Mouse (Mus musculus) heart, embryonic 11.5 days (tissue): Measurements from ENCODE around the gene Tbx21. TPM values are rescaled to one million over a fixed set of nuclear protein-coding genes. Genes with fewer than 3 reads are reported as not detected.

Experiments
- ATAC-seq: fragments of 200-750 bp; cut with Nextera tagmentation; replicated peaks from 2 replicates; pipeline ENCODE4 v1.8.0; 2017; ENCODE audit warnings: moderate library complexity; ENCODE audit not compliant: insufficient number of reproducible peaks, low FRiP score, low TSS enrichment
- H3K27ac ChIP-seq: fragments of 300-500 bp; sonication (generic); 2 replicates; pipeline ENCODE4 v1.5.1; 2014; ENCODE audit warnings: mild to moderate bottlenecking, low read depth, low read length
- H3K27me3 ChIP-seq: fragments of 300-500 bp; sonication (generic); 2 replicates; pipeline ENCODE4 v1.6.1; 2014; ENCODE audit warnings: mild to moderate bottlenecking, low read length, mixed read lengths; ENCODE audit not compliant: control insufficient read depth, insufficient read depth
- H3K36me3 ChIP-seq: fragments of 300-500 bp; sonication (generic); 2 replicates; pipeline ENCODE4 v1.6.1; 2014; ENCODE audit warnings: mild to moderate bottlenecking, low read length, moderate library complexity, mixed read lengths; ENCODE audit not compliant: control insufficient read depth, insufficient read depth
- H3K4me1 ChIP-seq: fragments of 300-500 bp; sonication (generic); 2 replicates; pipeline ENCODE4 v1.6.1; 2014; ENCODE audit warnings: low read length; ENCODE audit not compliant: control insufficient read depth, insufficient read depth
- H3K4me2 ChIP-seq: fragments of 300-500 bp; sonication (generic); 2 replicates; pipeline ENCODE4 v1.6.1; 2014; ENCODE audit warnings: mild to moderate bottlenecking, moderate library complexity
- H3K4me3 ChIP-seq: fragments of 300-500 bp; sonication (generic); 2 replicates; pipeline ENCODE4 v1.5.1; 2014; ENCODE audit warnings: low read depth, low read length
- H3K9ac ChIP-seq: fragments of 300-500 bp; sonication (generic); 2 replicates; pipeline ENCODE4 v1.6.1; 2014; ENCODE audit warnings: mild to moderate bottlenecking, low read depth, low read length, moderate library complexity
- H3K9me3 ChIP-seq: fragments of 300-500 bp; sonication (generic); replicated peaks from 2 replicates; pipeline ENCODE4 v1.6.1; 2016; ENCODE audit warnings: low read length; ENCODE audit not compliant: control insufficient read depth
- WGBS: fragments of 180-500 bp; shearing (Covaris S2); extraction: QIAGEN DNeasy Blood & Tissue Kit; methylation state at CpG from one replicate; pipeline ENCODE4 v1.1.7; 2014; ENCODE audit not compliant: insufficient replicate concordance; 5-methylcytosine and 5-hydroxymethylcytosine counted together
- microRNA-seq: library from miRNA; unstranded; fragments of <30 nt; microRNA quantifications from one replicate; pipeline ENCODE4, GENCODE M21; 2016; ENCODE audit warnings: borderline number of aligned reads
- polyA plus RNA-seq: library from polyadenylated mRNA; unstranded; fragments of >200 nt; fragmentation: Nextera tagmentation; extraction: Ambion mirVana; gene quantifications from 2 replicates; pipeline ENCODE4 v1.2.1, GENCODE M21; 2014

The Tbx21 gene
- polyA plus RNA-seq, 1 experiment from 2014 or later: not detected

DNA sequence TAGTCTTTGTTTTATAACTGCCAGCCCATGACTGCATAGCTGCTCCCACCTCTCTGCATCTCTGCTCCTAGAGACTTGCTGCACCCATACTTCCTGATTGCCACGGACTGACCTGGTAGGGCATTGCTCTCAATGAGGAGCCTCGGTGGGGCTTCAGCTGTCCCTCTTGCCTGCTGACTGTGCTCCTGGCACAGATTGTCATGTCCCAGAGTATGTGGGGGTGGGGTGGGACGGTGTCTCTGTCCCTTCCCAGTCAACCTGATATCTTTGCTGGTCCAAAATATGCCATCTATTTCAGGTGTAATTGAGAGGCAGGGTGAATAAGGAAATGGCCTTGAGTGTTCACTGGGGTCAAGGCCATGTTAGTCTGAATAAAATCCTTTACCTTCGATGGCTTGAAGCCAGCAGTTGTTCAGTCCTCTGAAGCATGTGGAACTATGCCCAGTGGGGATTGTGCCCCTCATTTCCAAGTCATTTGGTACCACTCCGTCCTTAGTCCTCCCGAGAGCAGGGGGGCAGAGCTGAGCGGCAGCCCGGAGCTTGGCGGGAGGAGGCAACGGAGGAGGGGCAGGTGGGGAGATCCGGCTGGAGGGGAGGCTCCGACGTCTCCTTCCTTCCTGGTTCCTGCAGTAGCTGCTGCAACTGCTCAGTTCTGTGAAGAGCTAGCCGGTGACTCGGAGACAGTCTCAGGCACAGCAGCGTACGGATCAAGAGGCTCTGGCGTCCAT lies 64.8 kb downstream of the Tbx21 start, which contains the start of gene Osbpl7:
TSS of gene Osbpl7 (plus strand) at position 413 of the 728 bp plus-strand sequence.
- H3K4me3 ChIP-seq: peak within 1 kb of the TSS; percentile 70
- H3K9ac ChIP-seq: peak within 1 kb of the TSS; percentile 80
- peak within 1 kb of the TSS; percentile 95 for H3K4me2 ChIP-seq
- no peak within 1 kb of the TSS for H3K27ac ChIP-seq
- no peaks in the 10 kb centered on the region for H3K9me3 ChIP-seq
- peaks cover 8% of the 10 kb centered on the region for H3K36me3 ChIP-seq
- H3K27me3 ChIP-seq: no peaks in the 10 kb centered on the region
- 7% methylated on average over 18 of the region's 18 CpGs for WGBS
- peaks cover 14% of the 10 kb centered on the region for H3K4me1 ChIP-seq
- peak; percentile 65; the same call in 1 of the 2 replicates for ATAC-seq

DNA sequence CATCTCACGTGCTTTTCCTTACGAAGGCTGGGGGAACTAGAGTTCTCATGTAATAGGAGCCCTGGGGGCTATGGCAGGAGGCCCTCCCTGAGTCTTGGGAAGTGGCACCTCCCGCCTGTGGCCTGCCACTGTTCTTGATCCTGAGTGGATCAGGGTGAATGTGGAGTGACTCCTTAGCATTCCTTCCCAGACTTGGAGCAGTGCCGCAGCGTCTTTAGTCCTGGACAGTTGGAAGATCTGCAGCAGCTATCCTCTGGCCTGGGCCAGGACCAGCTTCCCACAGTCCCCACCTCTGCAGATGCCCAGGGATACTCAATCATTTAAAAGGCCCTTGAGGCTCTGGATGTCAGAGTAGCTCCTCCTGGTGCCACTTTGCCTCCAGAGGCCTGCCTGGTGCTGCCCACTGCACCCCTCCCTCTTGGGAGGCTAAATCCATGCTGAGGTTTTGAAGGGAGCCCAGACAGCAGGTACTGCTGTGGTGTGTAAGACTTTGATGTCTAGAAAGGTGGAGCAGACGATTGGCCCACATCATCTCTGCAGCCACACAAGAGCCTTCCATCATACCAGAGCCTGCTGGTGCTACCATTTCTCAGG lies 65.5 kb downstream of the Tbx21 start:
- H3K9me3 ChIP-seq: no peaks in the 10 kb centered on the region
- no peak overlapping the region for H3K4me3 ChIP-seq
- peaks cover 14% of the 10 kb centered on the region for H3K4me1 ChIP-seq
- no peak overlapping the region for H3K4me2 ChIP-seq
- no peak overlapping the region for H3K27ac ChIP-seq
- 76% methylated on average over 6 of the region's 6 CpGs for WGBS
- no peak for ATAC-seq
- peak overlapping the region; percentile 6; the same call in 1 of the 2 replicates for H3K9ac ChIP-seq
- H3K27me3 ChIP-seq: no peaks in the 10 kb centered on the region
- H3K36me3 ChIP-seq: peaks cover under 1% of the 10 kb centered on the region; the same call in 1 of the 2 replicates

DNA sequence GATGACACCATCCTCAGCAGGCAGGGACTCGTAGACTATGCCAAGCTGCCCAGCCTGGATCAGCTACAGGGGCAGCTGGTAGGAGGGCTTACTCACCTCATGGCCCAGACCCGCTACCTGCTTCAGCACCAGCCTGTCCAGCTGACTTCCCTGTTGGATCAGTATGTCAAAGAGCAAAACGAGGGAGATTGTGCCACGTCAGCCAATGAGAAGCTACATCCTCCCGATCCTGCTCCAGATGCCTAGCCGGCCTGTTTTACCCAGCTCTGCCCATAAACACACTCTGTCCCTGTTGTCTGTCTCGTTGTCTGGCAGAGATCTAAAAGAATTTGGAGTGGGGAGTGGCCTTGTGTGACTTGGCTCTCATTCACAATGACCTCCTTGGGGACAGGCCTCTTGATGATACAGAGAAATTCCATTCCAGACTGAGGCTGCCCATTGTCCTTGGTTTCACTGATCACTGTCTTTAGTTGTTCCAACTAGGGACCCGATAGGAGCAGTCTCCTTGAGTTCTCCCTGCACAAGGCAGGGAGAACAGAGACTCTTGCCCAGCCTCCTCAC lies 67.0 kb downstream of the Tbx21 start:
- peaks cover 14% of the 10 kb centered on the region for H3K4me1 ChIP-seq
- ATAC-seq: no peak
- H3K27ac ChIP-seq: no peak overlapping the region
- H3K4me2 ChIP-seq: no peak overlapping the region
- H3K9me3 ChIP-seq: no peaks in the 10 kb centered on the region
- peaks cover 4% of the 10 kb centered on the region for H3K36me3 ChIP-seq
- H3K4me3 ChIP-seq: no peak overlapping the region
- no peaks in the 10 kb centered on the region for H3K27me3 ChIP-seq
- 81% methylated on average over 8 of the region's 8 CpGs for WGBS
- no peak overlapping the region for H3K9ac ChIP-seq

Small RNA genes within 50 kb of the gene (microRNA-seq; reads per million reads assigned to microRNA genes)
- gene Mir7235 (not detected), gene Mir8103 (1.1 reads per million, percentile 15 among the genes with 10 or more reads in this experiment)

Other genes with a start within 250 kb of the Tbx21 start
- gene Cdk5rap3, start 198.8 kb downstream of the Tbx21 start, polyA plus RNA-seq: 52.5 and 60.2 TPM in 2 replicates
- 0.23 and 0.50 TPM in 2 replicates for gene Prr15l, start 187.2 kb downstream of the Tbx21 start, polyA plus RNA-seq
- gene Pnpo, start 171.3 kb downstream of the Tbx21 start, polyA plus RNA-seq: 63.9 and 68.0 TPM in 2 replicates
- 17.3 and 17.9 TPM in 2 replicates for gene Sp2, start 132.4 kb downstream of the Tbx21 start, polyA plus RNA-seq
- 0.07 and 0.11 TPM in 2 replicates for gene Sp6, start 101.9 kb downstream of the Tbx21 start, polyA plus RNA-seq
- gene Scrn2, start 85.4 kb downstream of the Tbx21 start, polyA plus RNA-seq: 13.9 and 16.6 TPM in 2 replicates
- gene Lrrc46, start 73.9 kb downstream of the Tbx21 start, polyA plus RNA-seq: 0.59 and 0.93 TPM in 2 replicates
- gene Mrpl10, start 73.8 kb downstream of the Tbx21 start, polyA plus RNA-seq: 83.9 and 87.2 TPM in 2 replicates
- 3.9 and 4.1 TPM in 2 replicates for gene Osbpl7, start 64.7 kb downstream of the Tbx21 start, polyA plus RNA-seq
- 5.7 and 6.8 TPM in 2 replicates for gene Tbkbp1, start 36.2 kb upstream of the Tbx21 start, polyA plus RNA-seq
- 61.2 and 63.6 TPM in 2 replicates for gene Kpnb1, start 72.5 kb upstream of the Tbx21 start, polyA plus RNA-seq
- gene Npepps, start 165.3 kb upstream of the Tbx21 start, polyA plus RNA-seq: 78.0 and 79.8 TPM in 2 replicates
- gene Mrpl45, start 200.4 kb upstream of the Tbx21 start, polyA plus RNA-seq: 64.2 and 70.3 TPM in 2 replicates
- gene Gpr179, start 236.7 kb upstream of the Tbx21 start, polyA plus RNA-seq: 0.01 TPM in 1 of 2 replicates, not detected in the other
- 2.2 and 2.9 TPM in 2 replicates for gene Socs7, start 247.2 kb upstream of the Tbx21 start, polyA plus RNA-seq